Mouse (Mus musculus) 3134 (cell line): Measurements from ENCODE around the gene Olfr722.
"Not testable (repeated sequence)": the region's sequence is repeated elsewhere in the genome, so short reads cannot be mapped to it uniquely, and the experiment has no call there.

ENCODE experiments used
- DNase-seq: peaks from one replicate; pipeline ENCODE4 v3.0.0-alpha.2; 2011; ENCODE audit warnings: low spot score; ENCODE audit not compliant: insufficient read length; ENCODE audit errors: extremely low read depth

Gene Olfr722

DNA sequence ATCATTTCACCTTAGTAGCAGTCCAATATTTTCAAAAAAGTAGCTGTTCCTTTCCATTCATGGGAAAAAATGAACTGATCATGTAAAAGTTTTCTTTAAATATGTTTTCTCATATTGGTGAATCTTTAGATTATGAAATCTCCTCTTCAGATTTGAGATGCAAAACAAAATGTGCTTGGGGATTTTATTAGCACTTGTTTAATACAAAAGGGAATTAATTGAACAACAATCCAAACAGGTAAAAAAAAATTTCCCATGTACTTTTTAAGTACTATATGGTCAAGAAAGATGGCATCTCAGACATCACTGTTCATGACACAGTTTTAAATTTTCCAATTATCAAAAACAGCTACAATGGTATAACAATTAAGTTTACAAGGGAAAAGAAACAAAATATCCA lies at the start of gene Olfr722:
Gene Olfr722, minus strand, starts transcription at position 101 of the 400 bp plus-strand sequence.
- no peak for DNase-seq

DNA sequence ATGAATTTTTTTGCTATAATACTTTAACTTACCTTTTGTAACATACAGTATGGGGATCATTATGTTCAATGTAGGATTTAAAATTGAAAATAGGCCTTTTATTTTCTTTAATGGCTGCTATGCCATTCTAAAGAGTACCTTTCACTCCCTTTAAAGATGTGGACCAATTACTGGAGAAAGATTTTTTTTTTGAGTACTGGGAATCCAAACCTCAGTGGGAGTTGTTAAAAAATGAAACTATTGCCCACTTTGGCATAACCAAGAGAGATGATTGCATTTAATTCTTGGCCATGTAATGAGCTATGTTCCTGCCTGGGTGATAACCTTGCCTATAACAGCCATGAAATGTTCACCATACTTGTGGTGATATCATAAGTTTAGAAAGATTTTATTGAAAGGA lies 29.9 kb upstream of the Olfr722 start, which contains the start of gene Olfr723:
Gene Olfr723, minus strand, starts transcription at position 101 of the 400 bp plus-strand sequence.
- not testable (repeated sequence) for DNase-seq

DNA sequence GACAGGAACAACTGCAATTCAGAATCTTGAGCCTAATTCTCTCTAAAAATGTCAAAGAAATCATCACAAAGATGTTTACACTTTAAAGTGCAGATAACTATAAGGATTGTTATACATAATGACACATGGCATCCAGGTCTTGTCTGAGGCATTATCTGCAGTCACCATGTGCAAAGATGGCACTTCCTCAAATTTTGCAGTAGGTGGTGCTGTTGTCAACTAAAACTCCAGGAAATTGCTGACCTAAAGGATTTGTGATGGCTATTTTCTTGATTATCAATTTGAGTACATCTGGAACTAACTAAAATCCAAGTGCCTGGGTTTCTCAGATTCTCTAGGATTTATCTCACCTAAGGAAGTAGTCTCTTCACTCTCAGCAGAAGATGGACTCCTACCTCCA lies 41.4 kb downstream of the Olfr722 start:
- DNase-seq, result no peak
